Mouse (Mus musculus): Measurements from ENCODE around the gene Scn4b.
A peak's percentile ranks its signal among the peaks of the same experiment; 100 is the strongest.

Scn4b gene

DNA sequence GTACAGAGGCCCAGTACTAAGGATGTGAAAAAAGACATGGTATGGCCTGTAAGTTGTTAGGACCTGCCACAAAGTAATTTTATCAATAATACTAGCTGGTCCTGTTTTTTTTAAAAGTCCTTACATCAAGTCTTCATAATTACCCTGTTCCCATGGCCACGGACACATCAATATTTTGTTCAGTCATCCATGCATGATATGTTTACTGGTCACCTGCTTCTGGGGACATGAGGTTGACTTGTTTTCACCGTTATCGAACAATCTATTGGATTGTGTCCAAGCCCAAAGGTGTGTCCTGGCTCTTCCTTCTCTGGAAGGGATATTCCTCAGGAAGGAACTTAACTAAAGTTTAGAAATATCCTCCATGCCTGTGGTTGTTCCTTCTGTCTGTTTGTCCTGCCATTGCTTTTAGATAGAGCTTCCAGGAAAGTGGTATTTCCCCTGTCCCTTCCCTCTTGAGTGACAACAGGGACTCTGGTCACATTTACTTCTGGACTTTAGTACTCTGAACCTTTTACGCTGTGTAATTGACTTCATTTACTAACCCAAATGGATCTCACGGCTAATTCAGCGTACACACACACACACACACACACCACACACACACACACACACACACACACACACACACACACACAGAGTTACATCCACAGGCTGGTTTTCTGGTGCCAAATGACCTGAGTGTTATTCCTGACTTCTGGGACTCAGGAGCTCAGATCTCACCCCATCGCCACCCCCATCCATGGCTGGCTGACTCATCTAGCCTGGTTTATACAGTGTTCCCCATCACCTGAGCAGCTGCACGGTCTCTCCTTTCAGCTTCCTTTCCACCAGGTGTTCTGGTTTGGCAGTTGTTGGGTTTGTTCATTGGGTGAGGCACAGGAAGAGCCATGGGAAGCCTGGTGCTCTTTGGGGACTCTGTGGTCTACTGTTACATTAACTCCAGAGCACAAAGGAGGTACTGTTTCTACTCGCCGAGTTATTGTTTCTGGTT lies 50.7 kb downstream of the Scn4b start:
- DNase-seq (ENCODE audit: low spot score in 2 of 2), result peak; percentile 75 to 84

DNA sequence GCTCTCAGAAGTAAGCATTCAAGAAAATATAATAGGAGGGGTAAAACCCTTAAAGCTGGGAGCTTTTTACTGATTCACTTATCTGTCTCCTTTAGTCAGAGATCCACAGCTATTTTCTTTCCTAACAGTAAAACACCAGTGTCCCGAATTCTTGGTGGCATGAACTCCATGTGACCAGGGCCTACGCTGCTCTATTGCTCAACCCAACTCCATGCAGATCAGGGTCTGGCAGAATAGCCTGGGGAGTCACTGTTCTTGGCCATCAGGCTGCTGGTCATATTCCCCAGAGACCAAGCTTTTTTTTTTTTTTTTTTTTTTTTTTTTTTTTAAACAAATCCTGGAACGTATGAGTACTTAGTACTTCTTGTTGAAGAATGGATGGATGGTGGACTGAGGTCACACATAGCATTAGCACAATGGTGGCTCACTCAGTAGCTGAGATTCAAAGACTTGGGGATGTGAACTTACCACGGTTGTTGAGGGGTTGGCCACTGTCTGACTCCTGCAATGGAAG lies 51.5 kb downstream of the Scn4b start:
- no peak for DNase-seq (ENCODE audit: low spot score in 2 of 2)

DNA sequence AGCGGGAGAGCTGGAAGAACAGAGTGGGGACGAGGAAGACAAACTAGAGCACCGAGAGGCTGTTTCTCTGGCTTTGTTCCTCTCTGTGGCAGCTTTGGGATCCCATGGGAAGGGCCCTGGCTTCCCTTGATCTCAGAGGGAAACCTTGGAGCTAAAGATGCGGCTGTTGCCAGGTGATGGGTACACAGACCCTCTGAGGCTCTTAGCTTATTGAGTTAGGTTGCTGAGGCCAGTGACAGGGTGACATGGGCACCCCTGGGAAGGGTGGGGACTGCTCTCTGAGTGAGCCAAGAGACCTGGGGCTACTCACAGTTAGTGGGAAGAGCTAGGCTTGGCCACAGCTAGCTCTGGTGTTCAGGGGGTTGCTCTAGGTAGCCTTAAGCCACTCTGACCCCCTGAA lies 57.3 kb downstream of the Scn4b start:
- no peak for DNase-seq (ENCODE audit: low spot score in 2 of 2)

DNA sequence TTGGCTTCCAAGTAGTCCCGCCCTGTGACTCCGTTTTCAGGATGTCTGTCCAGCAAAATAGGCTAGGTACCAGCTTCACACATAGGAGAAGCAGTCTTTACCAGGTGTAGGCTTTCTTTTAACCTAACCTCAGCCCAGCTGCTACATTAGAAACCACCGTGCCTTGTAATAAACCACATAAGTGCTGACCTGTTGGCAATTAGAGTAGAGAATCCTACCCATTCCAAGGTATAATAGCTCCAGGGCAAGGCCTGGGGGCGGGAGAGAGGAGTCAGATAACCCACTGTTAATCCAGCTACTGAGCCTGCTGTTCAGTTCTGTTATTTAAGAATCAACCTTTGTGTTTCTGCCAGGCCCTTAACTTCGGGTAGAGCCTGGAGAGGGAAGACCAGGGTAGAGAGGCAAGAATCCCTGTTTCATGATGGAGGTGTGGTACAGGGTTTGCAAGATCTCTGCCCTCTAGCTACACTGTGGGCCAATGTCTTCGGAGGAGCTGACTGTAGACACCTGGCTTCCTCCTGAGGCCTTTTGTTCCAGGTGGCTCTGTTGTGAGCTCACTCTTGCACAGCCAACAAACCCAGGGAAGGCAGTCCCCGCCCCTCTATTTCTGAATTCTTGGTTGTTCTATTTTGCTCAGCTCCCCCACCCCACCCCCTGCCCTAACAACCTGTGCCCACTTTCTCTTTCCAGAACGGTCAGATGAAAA lies 58.1 kb downstream of the Scn4b start:
- DNase-seq (ENCODE audit: low spot score in 2 of 2), result peak; percentile 56 to 73

DNA sequence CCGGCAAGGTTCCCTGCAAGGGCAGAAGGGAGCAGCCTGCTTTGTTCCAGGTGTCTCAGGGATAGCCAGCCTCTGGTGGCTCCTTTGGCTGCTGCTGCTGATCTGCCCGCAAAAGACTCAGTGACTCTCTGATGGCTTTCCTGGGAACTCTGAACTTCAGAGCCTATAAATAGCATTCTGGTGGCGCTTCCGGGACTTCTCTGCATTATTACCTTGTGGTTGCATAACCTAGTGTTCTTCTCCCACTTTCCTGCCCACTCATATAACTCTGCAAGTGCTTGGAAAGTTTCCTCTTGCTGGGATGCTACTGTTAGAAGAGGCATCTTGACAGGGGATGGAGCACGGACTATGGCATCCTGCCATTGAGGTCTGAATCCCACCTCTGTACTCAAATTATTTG lies 59.4 kb downstream of the Scn4b start:
- no peak for DNase-seq (ENCODE audit: low spot score in 2 of 2)

DNA sequence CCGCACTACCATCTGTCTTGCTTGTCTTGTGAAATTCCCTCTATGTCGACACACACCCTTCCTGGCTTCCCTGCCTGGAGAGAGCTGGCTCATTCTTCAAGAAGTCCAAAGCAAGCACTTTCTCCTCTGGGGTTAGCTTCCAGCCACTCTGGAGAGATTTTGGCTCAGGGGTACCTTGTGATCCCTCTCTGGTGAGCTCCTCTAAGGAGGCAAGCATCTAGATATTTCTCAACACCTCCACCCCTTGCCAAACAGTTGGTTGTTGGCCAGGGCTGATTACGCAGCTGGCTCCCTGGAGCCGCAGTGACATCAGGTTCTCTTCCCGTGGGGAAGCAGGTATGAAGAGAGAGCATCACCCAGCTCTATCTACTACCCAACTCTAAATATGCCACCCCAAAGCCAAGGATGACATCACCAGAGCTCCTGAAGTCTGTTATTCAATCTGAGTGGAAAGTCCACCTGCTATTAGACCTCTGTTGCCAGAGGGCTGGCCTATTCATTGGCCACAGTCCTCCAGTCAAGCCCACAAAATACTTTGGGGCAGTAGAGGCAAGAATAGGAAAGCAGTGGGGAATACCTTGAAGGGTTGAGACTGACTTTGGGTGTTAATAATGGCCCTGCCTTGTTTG lies 63.2 kb downstream of the Scn4b start:
- DNase-seq (ENCODE audit: low spot score in 2 of 2), result no peak

DNA sequence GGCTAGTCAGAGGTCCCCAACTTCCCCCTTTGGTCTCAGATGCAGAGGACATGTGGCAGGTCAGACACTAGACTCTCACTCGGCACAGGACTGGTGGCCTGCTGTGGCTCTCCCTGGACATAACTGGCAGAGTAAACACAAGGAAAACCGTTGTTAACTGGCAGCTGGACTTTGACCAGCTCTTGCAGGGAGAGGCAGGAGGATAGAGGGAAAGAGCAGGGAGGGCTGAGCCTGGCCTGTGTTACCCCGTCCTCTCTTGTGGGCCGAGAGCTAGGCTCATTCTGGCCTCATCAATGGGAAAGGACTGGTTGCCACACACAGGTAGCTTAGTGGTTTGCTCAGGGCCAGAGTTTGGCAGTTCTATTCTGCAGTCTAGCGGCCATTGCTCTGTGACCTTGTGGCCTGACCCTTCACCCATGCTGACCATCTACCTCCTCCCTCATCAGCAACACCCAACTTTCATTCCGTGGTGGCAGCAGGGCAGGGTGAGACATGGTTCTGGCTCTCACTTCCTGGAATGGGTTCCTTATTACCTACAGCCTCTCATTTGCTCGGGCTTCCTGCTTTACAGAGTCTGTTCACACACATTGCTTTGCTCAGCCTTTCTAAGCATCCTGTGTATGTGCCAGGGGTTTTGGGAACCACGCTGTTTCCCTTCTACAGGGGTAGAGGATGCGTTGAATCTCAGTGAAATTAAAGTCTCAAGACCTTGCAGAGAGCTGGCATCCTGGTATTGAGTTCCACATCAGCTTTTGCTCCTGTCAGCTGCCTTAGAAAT lies 64.0 kb downstream of the Scn4b start:
- DNase-seq (ENCODE audit: low spot score in 2 of 2), result no peak
